Mouse (Mus musculus): ENCODE results near the gene Fmo4. TPM values are rescaled to one million over a fixed set of nuclear protein-coding genes. Genes with fewer than 3 reads are reported as not detected.

Fmo4 gene
- polyA plus RNA-seq (2012; rRNA removed), result 1.9 and 2.7 TPM in 2 replicates

DNA sequence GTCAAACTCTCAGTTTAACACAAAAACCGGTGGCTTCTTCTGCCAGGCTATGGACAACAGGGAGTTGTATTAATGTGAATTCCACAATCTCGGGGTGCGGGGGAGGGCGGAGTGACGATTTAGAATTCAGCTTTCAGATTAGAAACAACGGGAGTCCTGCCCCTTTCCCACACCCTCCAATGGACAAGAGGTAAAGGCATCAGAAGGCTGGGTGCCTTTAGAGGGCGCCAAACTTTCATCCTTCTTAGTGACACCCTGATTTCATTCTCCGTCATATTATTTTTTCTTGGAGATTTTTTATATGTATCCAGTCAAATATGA is at the start of gene Fmo4:
Gene Fmo4, minus strand, starts transcription at position 137 of the 321 bp plus-strand sequence.

Other genes starting within 250 kb of the Fmo4 start
- 5.9 and 6.6 TPM in 2 replicates for gene Vamp4, start 243.5 kb downstream of the Fmo4 start, polyA plus RNA-seq (2012; rRNA removed)
- gene Myoc, start 174.8 kb downstream of the Fmo4 start, polyA plus RNA-seq (2012; rRNA removed), result 0.01 TPM in 1 of 2 replicates, not detected in the other
- not detected in 2 replicates for gene Myocos, start 155.8 kb downstream of the Fmo4 start, polyA plus RNA-seq (2012; rRNA removed)
- 11.0 and 15.3 TPM in 2 replicates for gene Prrc2c, start 73.4 kb downstream of the Fmo4 start, polyA plus RNA-seq (2012; rRNA removed)
- gene Fmo1, start 52.6 kb upstream of the Fmo4 start, polyA plus RNA-seq (2012; rRNA removed), result 12.7 and 14.3 TPM in 2 replicates
- gene Fmo2, start 84.8 kb upstream of the Fmo4 start, polyA plus RNA-seq (2012; rRNA removed), result 0.06 and 0.11 TPM in 2 replicates
- not detected in 2 replicates for gene Fmo6, start 123.5 kb upstream of the Fmo4 start, polyA plus RNA-seq (2012; rRNA removed)
- not detected in 2 replicates for gene Fmo3, start 170.6 kb upstream of the Fmo4 start, polyA plus RNA-seq (2012; rRNA removed)